Mouse (Mus musculus) ES-Bruce4 (cell line): ENCODE measurements around the gene Gje1. TPM values are rescaled to one million over a fixed set of nuclear protein-coding genes. Genes with fewer than 3 reads are reported as not detected.

Experiments used
- H3K27ac ChIP-seq: 2 replicates; pipeline ENCODE4 v1.5.1; 2012; ENCODE audit warnings: low read length, inconsistent platforms; ENCODE audit not compliant: insufficient read depth
- H3K27me3 ChIP-seq: 2 replicates; pipeline ENCODE4 v1.6.1; 2012; ENCODE audit warnings: mild to moderate bottlenecking, low read length, inconsistent platforms; ENCODE audit not compliant: control insufficient read depth, poor library complexity, insufficient read depth, severe bottlenecking
- H3K36me3 ChIP-seq: 2 replicates; pipeline ENCODE4 v1.6.1; 2012; ENCODE audit warnings: inconsistent platforms, mild to moderate bottlenecking, low read length, moderate library complexity; ENCODE audit not compliant: control insufficient read depth, poor library complexity, insufficient read depth, severe bottlenecking
- H3K4me1 ChIP-seq: one replicate; pipeline ENCODE4 v1.8.1; 2011; ENCODE audit warnings: low read length; ENCODE audit not compliant: control insufficient read depth, insufficient read depth
- H3K4me3 ChIP-seq: 2 replicates; pipeline ENCODE4 v1.5.1; 2011; ENCODE audit warnings: low read depth, mild to moderate bottlenecking, low read length
- H3K9ac ChIP-seq: 2 replicates; pipeline ENCODE4 v1.6.1; 2012; ENCODE audit warnings: low read depth, mild to moderate bottlenecking, inconsistent platforms; ENCODE audit not compliant: poor library complexity, severe bottlenecking
- H3K9me3 ChIP-seq: replicated peaks from 2 replicates; pipeline ENCODE4 v1.6.1; 2012; ENCODE audit warnings: mild to moderate bottlenecking, low read length, inconsistent platforms; ENCODE audit not compliant: control insufficient read depth, poor library complexity, insufficient read depth, severe bottlenecking
- CTCF ChIP-seq: IDR thresholded peaks from one replicate; pipeline ENCODE4 v1.8.1; 2011; ENCODE audit warnings: low read depth, low read length
- EP300 ChIP-seq: IDR thresholded peaks from 2 replicates; pipeline ENCODE4 v1.6.1; 2011; ENCODE audit warnings: low read depth, low read length; ENCODE audit not compliant: insufficient read depth
- POLR2A ChIP-seq: IDR thresholded peaks from one replicate; pipeline ENCODE4 v1.8.1; 2011; ENCODE audit warnings: low read length; ENCODE audit not compliant: insufficient read depth
- polyA plus RNA-seq: library from polyadenylated mRNA; stranded (reverse); fragments of >200 nt; gene quantifications from 2 replicates; pipeline ENCODE4 v1.2.4, GENCODE M21; 2011; ENCODE audit warnings: low read depth; ENCODE audit not compliant: missing spikeins, insufficient read depth, insufficient read length

Gene Gje1
- polyA plus RNA-seq, 1 experiment = not detected

DNA sequence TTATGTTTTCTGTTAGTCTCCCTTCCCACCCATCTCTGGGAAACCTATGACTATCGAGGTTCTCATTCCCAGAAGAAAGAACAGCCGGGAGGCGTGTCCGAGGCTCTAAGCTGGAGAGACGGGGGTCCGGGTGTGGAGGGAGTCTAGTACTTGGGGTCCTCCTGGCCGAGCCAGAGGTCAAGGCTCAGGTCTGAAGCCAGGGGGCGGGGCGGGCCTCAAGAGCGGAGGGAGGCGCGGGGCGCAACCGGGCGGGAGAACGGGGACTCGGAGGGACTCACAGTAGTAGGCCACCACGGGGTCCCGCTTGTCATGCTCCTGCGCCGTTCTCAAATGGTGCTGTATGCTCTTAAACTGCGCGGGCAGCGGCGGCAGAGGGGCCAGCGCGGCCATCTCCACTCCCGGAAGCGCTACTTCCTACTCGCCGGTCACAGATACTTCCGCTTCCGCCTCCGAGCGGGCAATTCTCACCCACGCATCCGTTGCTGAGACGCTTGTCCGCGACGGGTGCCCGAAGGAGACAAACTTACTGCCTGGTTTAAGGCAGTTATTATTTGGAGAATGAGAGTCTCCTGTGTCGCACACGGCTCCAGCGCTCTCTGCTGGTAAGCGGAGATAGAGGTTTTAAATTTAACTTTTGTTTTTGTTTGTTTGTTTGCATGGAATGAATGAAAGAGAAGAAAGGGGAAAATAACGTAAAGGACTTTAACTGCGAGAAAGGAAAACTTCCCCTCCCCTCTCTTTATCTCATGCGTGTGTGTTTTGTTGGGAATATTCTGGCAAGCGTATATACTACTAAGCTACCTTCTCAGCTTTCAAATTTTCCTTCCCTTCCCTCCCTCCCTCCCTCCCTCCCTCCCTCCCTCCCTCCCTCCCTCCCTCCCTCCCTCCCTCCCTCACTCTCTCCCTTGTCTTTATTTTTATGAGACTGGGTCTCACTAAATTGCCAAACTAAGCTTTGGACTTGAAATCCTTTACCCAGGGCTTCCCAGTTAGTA, 12.6 kb downstream of the Gje1 start, which contains the start of the genes Vta1 and Nmbr:
Gene Vta1, minus strand, starts transcription at position 489 of the 995 bp plus-strand sequence.
Gene Nmbr, plus strand, starts transcription at position 520 of the 995 bp plus-strand sequence.
- peak within 1 kb of the TSS; percentile 93 for H3K4me3 ChIP-seq
- TF ChIP-seq CTCF = peak; percentile 68
- no peak for TF ChIP-seq POLR2A
- 0 out of 2 replicates have a peak, but pooled peaks have one; percentile 29 for TF ChIP-seq EP300
- no peaks in the 10 kb centered on the region for H3K9me3 ChIP-seq
- no peaks in the 10 kb centered on the region for H3K27me3 ChIP-seq
- peak within 1 kb of the TSS; percentile 77 for H3K9ac ChIP-seq
- H3K27ac ChIP-seq = no peak within 1 kb of the TSS
- no peaks in the 10 kb centered on the region for H3K4me1 ChIP-seq
- no peaks in the 10 kb centered on the region for H3K36me3 ChIP-seq

DNA sequence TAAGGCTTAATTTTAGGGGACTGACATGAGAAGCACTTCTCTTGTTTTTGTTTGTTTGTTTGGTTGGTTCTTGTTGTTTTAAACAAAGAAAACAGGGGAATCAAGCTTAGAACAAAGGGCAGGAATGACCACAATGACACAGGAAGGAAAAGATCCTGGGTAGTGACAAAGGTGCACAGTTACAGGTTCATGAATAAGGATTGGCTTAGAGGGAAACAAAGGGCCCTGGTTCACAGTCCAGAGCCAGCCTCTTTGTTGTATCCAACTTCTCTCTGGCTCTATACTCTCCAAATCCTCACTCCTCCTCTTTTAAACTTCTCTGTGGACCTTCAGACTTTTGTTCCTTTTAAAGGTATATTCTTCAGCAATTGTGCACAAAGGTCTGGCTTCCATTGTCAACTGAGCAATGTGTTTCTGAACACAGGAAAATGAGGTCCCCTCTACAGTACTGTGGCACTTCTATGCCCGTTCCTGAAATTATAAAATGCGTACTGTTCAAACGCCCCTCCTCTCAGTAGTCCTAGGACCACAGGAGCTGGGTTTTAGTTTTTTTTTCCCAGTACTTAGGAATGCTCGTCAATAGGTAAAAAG, 14.1 kb downstream of the Gje1 start:
- H3K36me3 ChIP-seq = no peaks in the 10 kb centered on the region
- H3K27me3 ChIP-seq = no peaks in the 10 kb centered on the region
- H3K4me1 ChIP-seq = no peaks in the 10 kb centered on the region
- no peaks in the 10 kb centered on the region for H3K9me3 ChIP-seq
- H3K27ac ChIP-seq = no peak overlapping the region
- H3K9ac ChIP-seq = 0 out of 2 replicates have a peak overlapping the region, but pooled peaks have one; percentile 77
- no peak overlapping the region for H3K4me3 ChIP-seq
- no peak for TF ChIP-seq CTCF
- TF ChIP-seq EP300 = no peak
- TF ChIP-seq POLR2A = no peak

DNA sequence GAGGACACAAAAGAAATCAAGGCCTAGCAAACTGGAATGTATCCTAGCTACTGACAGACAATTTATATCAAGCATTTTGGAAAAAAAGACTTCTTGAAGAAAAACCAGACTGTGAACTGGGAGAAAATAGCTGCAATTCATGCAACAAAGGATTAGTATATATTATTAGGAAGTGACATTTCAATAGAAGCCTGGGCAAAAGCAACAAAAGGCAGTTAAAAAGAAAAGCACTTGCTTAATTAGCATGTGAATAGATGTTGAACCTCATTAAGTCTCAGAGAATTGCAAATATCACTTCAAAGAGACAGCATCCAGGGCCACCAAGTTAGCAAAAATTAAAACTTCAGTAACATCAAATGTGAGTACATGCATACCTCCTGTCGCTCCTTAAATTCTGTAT, 14.8 kb downstream of the Gje1 start:
- no peak overlapping the region for H3K9ac ChIP-seq
- no peaks in the 10 kb centered on the region for H3K9me3 ChIP-seq
- H3K4me3 ChIP-seq = no peak overlapping the region

DNA sequence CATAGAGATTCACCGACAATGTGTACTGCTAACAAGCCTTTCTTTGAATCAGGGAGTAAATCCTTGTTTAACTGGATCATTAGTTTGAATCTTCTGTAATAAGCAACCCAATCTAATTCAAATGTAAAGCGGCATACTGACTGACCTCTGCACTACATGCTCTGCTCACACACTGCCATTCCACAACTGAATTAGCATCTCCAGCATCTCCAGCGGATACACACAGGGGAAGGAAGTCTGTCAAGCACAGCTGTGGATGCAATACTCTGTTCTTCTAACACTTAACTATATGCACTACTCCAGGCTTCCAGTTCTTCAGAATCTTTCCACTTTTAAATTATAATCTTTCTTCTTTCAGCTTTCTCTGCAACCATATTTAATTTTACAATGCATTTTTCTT, 27.7 kb downstream of the Gje1 start:
- H3K36me3 ChIP-seq = no peaks in the 10 kb centered on the region
- TF ChIP-seq CTCF = no peak
- no peak for TF ChIP-seq EP300
- no peak for TF ChIP-seq POLR2A
- H3K9me3 ChIP-seq = no peaks in the 10 kb centered on the region
- H3K27ac ChIP-seq = no peak overlapping the region
- H3K27me3 ChIP-seq = no peaks in the 10 kb centered on the region
- no peak overlapping the region for H3K9ac ChIP-seq
- H3K4me1 ChIP-seq = no peaks in the 10 kb centered on the region
- no peak overlapping the region for H3K4me3 ChIP-seq

More for the DNA sequence above, 14.8 kb downstream of the Gje1 start:
- Histone ChIP-seq H3K36me3 (no peaks in the 10 kb centered on the region), H3K27me3 (no peaks in the 10 kb centered on the region), H3K27ac (no peak overlapping the region), H3K4me1 (no peaks in the 10 kb centered on the region)
- TF ChIP-seq EP300 = no peak
- TF ChIP-seq POLR2A = no peak
- TF ChIP-seq CTCF = no peak

DNA sequence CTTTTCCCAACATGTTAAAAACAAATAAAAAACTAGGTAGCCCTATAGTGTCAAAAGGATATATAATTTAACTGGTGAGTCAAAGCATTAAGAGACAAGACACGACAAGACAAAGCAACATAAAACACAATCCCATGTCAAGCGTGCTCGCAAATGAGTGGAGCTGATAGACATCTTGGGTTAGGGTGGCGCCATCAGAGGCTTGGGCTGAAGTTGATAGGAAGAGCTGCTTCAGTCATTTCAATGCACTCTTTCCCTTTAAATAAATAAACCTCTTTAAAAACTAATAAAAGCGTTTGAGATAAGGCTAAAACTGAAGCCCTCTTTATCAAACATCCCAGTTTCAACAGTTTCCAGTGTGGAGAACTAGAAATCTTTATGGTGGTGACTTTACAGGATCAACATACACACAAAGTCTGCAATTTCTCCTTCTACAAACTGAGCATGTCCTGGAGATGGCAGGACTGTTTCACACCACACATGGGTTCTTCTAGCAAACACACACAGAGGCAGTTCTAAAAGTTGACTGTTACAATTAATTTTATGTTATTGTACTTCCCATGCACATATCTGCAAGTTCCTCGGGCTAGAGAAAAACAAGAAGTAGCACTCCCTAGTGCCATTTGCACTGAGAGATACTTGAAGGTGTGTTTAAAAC, 29.1 kb downstream of the Gje1 start:
- no peak overlapping the region for H3K4me3 ChIP-seq
- no peaks in the 10 kb centered on the region for H3K4me1 ChIP-seq
- TF ChIP-seq POLR2A (no peak), EP300 (no peak), CTCF (no peak)
- H3K36me3 ChIP-seq = no peaks in the 10 kb centered on the region
- no peaks in the 10 kb centered on the region for H3K27me3 ChIP-seq
- H3K9me3 ChIP-seq = no peaks in the 10 kb centered on the region
- H3K27ac ChIP-seq = no peak overlapping the region
- no peak overlapping the region for H3K9ac ChIP-seq
